Mouse (Mus musculus) c-Kit-positive CD71-positive TER-119-negative erythroid progenitor cells, embryonic 14.5 days (primary cell): ENCODE measurements around the gene 2210011C24Rik.
A peak's percentile ranks its signal among the peaks of the same experiment; 100 is the strongest.
"Not testable (repeated sequence)": the region's sequence is repeated elsewhere in the genome, so short reads cannot be mapped to it uniquely, and the experiment has no call there.

Experiments
- DNase-seq: peaks from one replicate; pipeline ENCODE4 v3.0.0-alpha.2; 2013; ENCODE audit warnings: low read depth

The 2210011C24Rik gene

GRCm38 (mm10) chr8:83994030-83994429 lies 17.9 kb downstream of the 2210011C24Rik start:
- no peak for DNase-seq

- DNase-seq = no peak
Measured at GRCm38 (mm10) chr8:83992488-83992887, 19.5 kb downstream of the 2210011C24Rik start.

- DNase-seq = no peak
Measured at GRCm38 (mm10) chr8:83990170-83990569, 21.8 kb downstream of the 2210011C24Rik start.

- DNase-seq = no peak
Measured at GRCm38 (mm10) chr8:83989243-83989642, 22.7 kb downstream of the 2210011C24Rik start.

- not testable (repeated sequence) for DNase-seq
Measured at GRCm38 (mm10) chr8:83983222-83983621, 28.7 kb downstream of the 2210011C24Rik start.

- DNase-seq = no peak
Measured at GRCm38 (mm10) chr8:83982449-83982848, 29.5 kb downstream of the 2210011C24Rik start.

- no peak for DNase-seq
Measured at GRCm38 (mm10) chr8:83981533-83981932, 30.4 kb downstream of the 2210011C24Rik start.

GRCm38 (mm10) chr8:83980845-83981244 lies 31.1 kb downstream of the 2210011C24Rik start:
- DNase-seq = no peak

GRCm38 (mm10) chr8:83980250-83980649 lies 31.7 kb downstream of the 2210011C24Rik start:
- DNase-seq = no peak

GRCm38 (mm10) chr8:83978200-83978599 lies 33.8 kb downstream of the 2210011C24Rik start:
- DNase-seq = no peak

GRCm38 (mm10) chr8:83977646-83978045 lies 34.3 kb downstream of the 2210011C24Rik start:
- no peak for DNase-seq

- DNase-seq = no peak
Measured at GRCm38 (mm10) chr8:83976779-83977350, 35.1 kb downstream of the 2210011C24Rik start.

- DNase-seq = peak; percentile 31
Measured at GRCm38 (mm10) chr8:83976101-83976630, 35.8 kb downstream of the 2210011C24Rik start.

GRCm38 (mm10) chr8:83974521-83974920 lies 37.5 kb downstream of the 2210011C24Rik start:
- DNase-seq = no peak

GRCm38 (mm10) chr8:83973161-83974031 lies 38.6 kb downstream of the 2210011C24Rik start:
- no peak for DNase-seq

GRCm38 (mm10) chr8:83972150-83973120 lies 39.5 kb downstream of the 2210011C24Rik start, which contains the start of gene Prkaca:
Gene Prkaca (plus strand): TSS chr8:83972993.
- peak; percentile 96 for DNase-seq

- no peak for DNase-seq
Measured at GRCm38 (mm10) chr8:83971661-83972060, 40.3 kb downstream of the 2210011C24Rik start.

- no peak for DNase-seq
Measured at GRCm38 (mm10) chr8:83971121-83971520, 40.9 kb downstream of the 2210011C24Rik start.

GRCm38 (mm10) chr8:83967701-83968100 lies 44.3 kb downstream of the 2210011C24Rik start:
- DNase-seq = no peak

GRCm38 (mm10) chr8:83964015-83964765 lies 47.8 kb downstream of the 2210011C24Rik start:
- DNase-seq = no peak
